Mouse (Mus musculus) spleen, adult 2 months (tissue): ENCODE measurements at regions not wholly inside any gene's neighbourhood (a gene's known extent, or its start where the extent isn't known, plus 50 kb on each side); places are given as distances from the start of the nearest gene placed in this dataset.

Source experiments
- DNase-seq, 2 experiments: peaks; one replicate each; pipeline versions ENCODE4 v3.0.0 to v3.0.0-alpha.2; 2012 to 2021; ENCODE audit warnings: low spot score in 2 of 2, low read depth in 1 of 2
- H3K27ac ChIP-seq: fragments of 200-500 bp; 2 replicates; pipeline ENCODE4 v1.5.1; 2012; ENCODE audit warnings: low read length, inconsistent platforms; ENCODE audit not compliant: insufficient read depth
- H3K27me3 ChIP-seq: fragments of 200-500 bp; 2 replicates; pipeline ENCODE4 v1.6.1; 2012; ENCODE audit warnings: mild to moderate bottlenecking, moderate library complexity, low read length, inconsistent platforms; ENCODE audit not compliant: control insufficient read depth, insufficient read depth
- H3K36me3 ChIP-seq: fragments of 200-500 bp; 2 replicates; pipeline ENCODE4 v1.6.1; 2012; ENCODE audit warnings: mild to moderate bottlenecking, low read length, inconsistent platforms; ENCODE audit not compliant: control insufficient read depth, insufficient read depth
- H3K4me1 ChIP-seq: fragments of 200-500 bp; 2 replicates; pipeline ENCODE4 v1.6.1; 2011; ENCODE audit warnings: inconsistent platforms; ENCODE audit not compliant: control insufficient read depth, insufficient read depth, insufficient read length
- H3K4me3 ChIP-seq: fragments of 200-500 bp; 2 replicates; pipeline ENCODE4 v1.5.1; 2011; ENCODE audit warnings: mild to moderate bottlenecking, inconsistent platforms; ENCODE audit not compliant: insufficient read depth, insufficient read length; ENCODE audit errors: extremely low read depth
- CTCF ChIP-seq: fragments of 200-500 bp; IDR thresholded peaks from 2 replicates; pipeline ENCODE4 v1.5.1; 2011; ENCODE audit warnings: mild to moderate bottlenecking, inconsistent platforms; ENCODE audit not compliant: insufficient read depth, insufficient read length, insufficient replicate concordance; ENCODE audit errors: extremely low read depth
- POLR2A ChIP-seq: fragments of 200-500 bp; IDR thresholded peaks from 2 replicates; pipeline ENCODE4 v1.6.1; 2011; ENCODE audit warnings: low read depth, low read length, inconsistent platforms
- WGBS: fragments of 180-500 bp; shearing (Covaris S2); methylation state at CpG from one replicate; pipeline ENCODE4 v1.1.7; 2018; 5-methylcytosine and 5-hydroxymethylcytosine counted together

- no peak for DNase-seq
- Histone ChIP-seq H3K4me3 (no peak overlapping the region), H3K36me3 (no peaks in the 10 kb centered on the region), H3K27ac (no peak overlapping the region), H3K4me1 (no peaks in the 10 kb centered on the region), H3K27me3 (no peaks in the 10 kb centered on the region)
- 55% methylated on average over 9 of the region's 9 CpGs for WGBS
- no peak for TF ChIP-seq CTCF
- no peak for TF ChIP-seq POLR2A
Observed at GRCm38 (mm10) chr2:133467170-133468168, 84.5 kb upstream of the Bmp2 start.

- WGBS: 58% methylated on average over 5 of the region's 5 CpGs
- no peak overlapping the region for H3K4me3 ChIP-seq
Observed at GRCm38 (mm10) chr2:133472966-133473744, 78.8 kb upstream of the Bmp2 start.

GRCm38 (mm10) chr2:133474174-133474573, 77.8 kb upstream of the Bmp2 start:
- no peak overlapping the region for H3K4me3 ChIP-seq
- H3K36me3 ChIP-seq: no peaks in the 10 kb centered on the region
- no peaks in the 10 kb centered on the region for H3K27me3 ChIP-seq
- no peak for DNase-seq
- H3K27ac ChIP-seq: no peak overlapping the region
- no peaks in the 10 kb centered on the region for H3K4me1 ChIP-seq
- TF ChIP-seq POLR2A (no peak), CTCF (no peak)
- 85% methylated on average over 1 of the region's 1 CpGs for WGBS

More at GRCm38 (mm10) chr2:133472966-133473744, 78.8 kb upstream of the Bmp2 start:
- H3K4me1 ChIP-seq: no peaks in the 10 kb centered on the region
- DNase-seq: no peak
- H3K36me3 ChIP-seq: no peaks in the 10 kb centered on the region
- no peak for TF ChIP-seq POLR2A
- TF ChIP-seq CTCF: no peak
- H3K27ac ChIP-seq: no peak overlapping the region
- no peaks in the 10 kb centered on the region for H3K27me3 ChIP-seq

- no peak for TF ChIP-seq POLR2A
- no peak for TF ChIP-seq CTCF
- Histone ChIP-seq H3K4me3 (no peak overlapping the region), H3K27ac (no peak overlapping the region), H3K36me3 (no peaks in the 10 kb centered on the region), H3K4me1 (no peaks in the 10 kb centered on the region), H3K27me3 (no peaks in the 10 kb centered on the region)
- 52% methylated on average over 3 of the region's 3 CpGs for WGBS
- no peak for DNase-seq
Observed at GRCm38 (mm10) chr2:133480870-133481269, 71.1 kb upstream of the Bmp2 start.

- 78% methylated on average over 6 of the region's 6 CpGs for WGBS
- DNase-seq: no peak
- no peaks in the 10 kb centered on the region for H3K4me1 ChIP-seq
- no peaks in the 10 kb centered on the region for H3K27me3 ChIP-seq
- TF ChIP-seq POLR2A: no peak
- no peak for TF ChIP-seq CTCF
- no peak overlapping the region for H3K4me3 ChIP-seq
- no peak overlapping the region for H3K27ac ChIP-seq
- no peaks in the 10 kb centered on the region for H3K36me3 ChIP-seq
Observed at GRCm38 (mm10) chr2:133481305-133481704, 70.7 kb upstream of the Bmp2 start.

- Histone ChIP-seq H3K4me1 (no peaks in the 10 kb centered on the region), H3K36me3 (no peaks in the 10 kb centered on the region), H3K4me3 (no peak overlapping the region), H3K27ac (no peak overlapping the region), H3K27me3 (no peaks in the 10 kb centered on the region)
- TF ChIP-seq CTCF: no peak
- no peak for TF ChIP-seq POLR2A
- DNase-seq: no peak
- WGBS: 70% methylated on average over 3 of the region's 3 CpGs
Observed at GRCm38 (mm10) chr2:133481785-133482184, 70.2 kb upstream of the Bmp2 start.
